Mouse (Mus musculus) stomach, embryonic 16.5 days (tissue): Measurements from ENCODE around the gene Narf. TPM values are rescaled to one million over a fixed set of nuclear protein-coding genes. Genes with fewer than 3 reads are reported as not detected.

Source experiments
- ATAC-seq: fragments of 200-750 bp; cut with Nextera tagmentation; 2 replicates; pipeline ENCODE4 v1.8.0; 2017; ENCODE audit warnings: moderate number of reproducible peaks, moderate TSS enrichment; ENCODE audit not compliant: insufficient read depth, low FRiP score
- H3K27ac ChIP-seq: fragments of 300-500 bp; sonication (generic); 2 replicates; pipeline ENCODE4 v1.5.1; 2014; ENCODE audit warnings: low read length
- H3K27me3 ChIP-seq: fragments of 300-500 bp; sonication (generic); 2 replicates; pipeline ENCODE4 v1.6.1; 2014; ENCODE audit warnings: low read length, control low read depth, mixed read lengths; ENCODE audit not compliant: control insufficient read depth, insufficient read depth
- H3K36me3 ChIP-seq: fragments of 300-500 bp; sonication (generic); 2 replicates; pipeline ENCODE4 v1.6.1; 2014; ENCODE audit warnings: low read length; ENCODE audit not compliant: control insufficient read depth, insufficient read depth
- H3K4me1 ChIP-seq: fragments of 300-500 bp; sonication (generic); 2 replicates; pipeline ENCODE4 v1.6.1; 2014; ENCODE audit warnings: low read length, control low read depth, mixed read lengths; ENCODE audit not compliant: control insufficient read depth, insufficient read depth
- H3K4me2 ChIP-seq: fragments of 300-500 bp; sonication (generic); 2 replicates; pipeline ENCODE4 v1.6.1; 2014; ENCODE audit warnings: low read depth, low read length, mixed read lengths
- H3K4me3 ChIP-seq: fragments of 300-500 bp; sonication (generic); replicated peaks from 2 replicates; pipeline ENCODE4 v1.5.1; 2014; ENCODE audit warnings: mild to moderate bottlenecking, low read length
- H3K9ac ChIP-seq: fragments of 300-500 bp; sonication (generic); 2 replicates; pipeline ENCODE4 v1.6.1; 2014; ENCODE audit warnings: low read length
- H3K9me3 ChIP-seq: fragments of 300-500 bp; sonication (generic); replicated peaks from 2 replicates; pipeline ENCODE4 v1.6.1; 2016; ENCODE audit warnings: low read length, control low read depth; ENCODE audit not compliant: control insufficient read depth
- WGBS: fragments of 180-500 bp; shearing (Covaris S2); extraction: QIAGEN DNeasy Blood & Tissue Kit; methylation state at CpG from one replicate; pipeline ENCODE4 v1.1.7; 2014; 5-methylcytosine and 5-hydroxymethylcytosine counted together
- polyA plus RNA-seq: library from polyadenylated mRNA; unstranded; fragments of >200 nt; fragmentation: Nextera tagmentation; extraction: Ambion mirVana; gene quantifications from 2 replicates; pipeline ENCODE4 v1.2.1, GENCODE M21; 2015

Narf gene
- polyA plus RNA-seq, 1 experiment from 2014 or later, result 52.8 TPM

DNA sequence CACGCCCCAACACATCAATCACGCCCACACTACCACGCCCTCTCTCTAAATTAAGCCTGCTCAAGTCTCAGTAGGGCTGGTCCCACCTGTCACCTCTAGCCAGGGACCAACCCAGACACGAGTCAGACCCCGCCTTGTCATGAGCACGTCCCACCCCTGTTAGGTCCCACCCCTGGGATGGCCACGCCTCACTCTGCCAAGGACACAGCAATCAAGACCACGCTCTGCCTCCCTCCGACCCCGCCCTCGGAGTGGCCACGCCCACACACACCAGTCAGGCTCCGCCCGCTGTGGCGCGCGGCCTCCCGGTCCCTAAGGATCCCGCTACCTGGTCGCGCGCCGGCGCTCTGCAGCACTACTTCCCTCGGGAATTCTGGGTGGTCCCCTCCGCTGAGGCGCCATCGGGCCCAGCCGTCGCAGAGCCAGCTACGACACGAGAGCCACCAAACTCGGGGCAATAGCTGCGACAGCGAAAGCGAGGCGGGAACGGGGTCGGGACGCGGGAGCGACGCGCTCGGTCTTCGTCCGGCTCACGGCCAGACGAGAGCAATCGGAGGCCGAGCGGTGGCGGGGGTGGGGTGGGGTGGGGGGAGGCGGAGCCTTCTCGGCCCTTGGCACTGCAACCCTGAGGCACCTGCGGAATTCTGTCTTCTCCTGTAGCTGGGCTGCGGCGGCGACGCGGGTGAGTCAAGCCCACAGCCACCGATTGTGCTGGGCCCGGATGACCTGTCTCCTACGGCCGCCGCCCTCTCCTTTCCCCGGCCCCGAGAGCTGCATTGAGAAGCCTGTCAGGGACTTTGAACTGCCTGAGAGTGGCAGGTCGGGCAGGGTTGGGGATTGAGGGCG, 32.7 kb upstream of the Narf start, which contains the start of the genes Hexdc and Ogfod3:
Gene Hexdc, plus strand, starts transcription at position 273 of the 846 bp plus-strand sequence.
Gene Ogfod3, minus strand, starts transcription at position 551 of the 846 bp plus-strand sequence.
- H3K9me3 ChIP-seq, result no peaks in the 10 kb centered on the region
- peak within 1 kb of the TSS; percentile 88 for H3K9ac ChIP-seq
- peaks cover 3% of the 10 kb centered on the region; the same call in 1 of the 2 replicates for H3K36me3 ChIP-seq
- H3K27me3 ChIP-seq, result no peaks in the 10 kb centered on the region
- under 1% methylated on average over 70 of the region's 70 CpGs for WGBS
- H3K4me2 ChIP-seq, result peak within 1 kb of the TSS; percentile 79
- peaks cover 8% of the 10 kb centered on the region for H3K4me1 ChIP-seq
- ATAC-seq, result peak; percentile 98
- H3K27ac ChIP-seq, result peak within 1 kb of the TSS; percentile 83
- H3K4me3 ChIP-seq, result peak within 1 kb of the TSS; percentile 90

GRCm38 (mm10) chr11:121216831-121217230, 20.2 kb upstream of the Narf start:
- 97% methylated on average over 3 of the region's 3 CpGs for WGBS
- Histone ChIP-seq H3K4me3 (no peak overlapping the region), H3K9me3 (no peaks in the 10 kb centered on the region), H3K27me3 (no peaks in the 10 kb centered on the region), H3K9ac (no peak overlapping the region), H3K27ac (no peak overlapping the region), H3K4me1 (no peaks in the 10 kb centered on the region), H3K36me3 (peaks cover 5% of the 10 kb centered on the region; the same call in 1 of the 2 replicates), H3K4me2 (no peak overlapping the region)
- no peak for ATAC-seq

DNA sequence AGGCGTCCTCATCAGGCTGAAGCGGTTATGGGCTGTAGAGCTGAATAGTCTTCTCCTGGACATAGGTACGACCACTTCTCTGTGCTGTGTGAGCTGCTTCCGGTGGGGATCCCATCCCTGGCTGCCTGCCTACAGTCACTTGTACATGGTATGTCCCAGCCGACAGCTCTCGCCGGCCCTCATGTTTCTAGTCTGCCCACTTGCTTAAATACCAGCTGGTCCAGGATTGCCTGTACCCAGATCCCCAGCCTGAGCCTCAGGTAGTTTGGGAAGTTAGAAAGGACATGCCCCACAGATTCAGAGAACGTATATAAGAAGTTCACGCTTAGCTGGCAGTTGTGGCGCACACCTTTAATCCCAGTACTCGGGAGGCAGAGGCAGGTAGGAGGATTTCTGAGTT, 17.3 kb upstream of the Narf start:
- Histone ChIP-seq H3K4me3 (no peak overlapping the region), H3K9ac (no peak overlapping the region), H3K4me2 (no peak overlapping the region), H3K36me3 (peaks cover 17% of the 10 kb centered on the region), H3K9me3 (no peaks in the 10 kb centered on the region), H3K4me1 (no peaks in the 10 kb centered on the region), H3K27ac (no peak overlapping the region), H3K27me3 (no peaks in the 10 kb centered on the region)
- ATAC-seq, result no peak
- WGBS, result 90% methylated on average over 11 of the region's 11 CpGs

DNA sequence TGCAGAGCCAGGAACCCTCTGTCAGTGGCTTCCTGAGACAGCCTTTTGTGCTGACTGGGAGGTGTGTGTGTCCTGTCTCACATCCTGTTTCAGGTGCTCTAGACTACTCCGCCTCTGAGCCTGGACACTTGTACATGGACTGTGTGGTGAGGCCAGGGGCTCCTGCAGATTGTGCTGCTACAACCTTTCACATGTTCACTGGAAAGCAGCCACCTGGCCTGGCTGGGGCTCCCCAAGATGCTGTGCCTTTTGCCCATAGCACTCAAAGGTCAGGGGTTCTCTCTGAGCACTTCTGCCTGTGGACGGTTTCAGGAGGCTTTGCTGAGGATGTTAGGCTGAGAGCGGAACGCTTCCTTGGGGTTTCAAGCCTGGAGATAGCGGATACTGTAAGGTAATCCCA, 16.3 kb upstream of the Narf start:
- no peak overlapping the region for H3K4me2 ChIP-seq
- no peak for ATAC-seq
- 89% methylated on average over 5 of the region's 5 CpGs for WGBS
- H3K27me3 ChIP-seq, result no peaks in the 10 kb centered on the region
- H3K27ac ChIP-seq, result no peak overlapping the region
- peaks cover 26% of the 10 kb centered on the region for H3K36me3 ChIP-seq
- no peaks in the 10 kb centered on the region for H3K9me3 ChIP-seq
- peaks cover 4% of the 10 kb centered on the region for H3K4me1 ChIP-seq
- H3K4me3 ChIP-seq, result no peak overlapping the region
- no peak overlapping the region for H3K9ac ChIP-seq

DNA sequence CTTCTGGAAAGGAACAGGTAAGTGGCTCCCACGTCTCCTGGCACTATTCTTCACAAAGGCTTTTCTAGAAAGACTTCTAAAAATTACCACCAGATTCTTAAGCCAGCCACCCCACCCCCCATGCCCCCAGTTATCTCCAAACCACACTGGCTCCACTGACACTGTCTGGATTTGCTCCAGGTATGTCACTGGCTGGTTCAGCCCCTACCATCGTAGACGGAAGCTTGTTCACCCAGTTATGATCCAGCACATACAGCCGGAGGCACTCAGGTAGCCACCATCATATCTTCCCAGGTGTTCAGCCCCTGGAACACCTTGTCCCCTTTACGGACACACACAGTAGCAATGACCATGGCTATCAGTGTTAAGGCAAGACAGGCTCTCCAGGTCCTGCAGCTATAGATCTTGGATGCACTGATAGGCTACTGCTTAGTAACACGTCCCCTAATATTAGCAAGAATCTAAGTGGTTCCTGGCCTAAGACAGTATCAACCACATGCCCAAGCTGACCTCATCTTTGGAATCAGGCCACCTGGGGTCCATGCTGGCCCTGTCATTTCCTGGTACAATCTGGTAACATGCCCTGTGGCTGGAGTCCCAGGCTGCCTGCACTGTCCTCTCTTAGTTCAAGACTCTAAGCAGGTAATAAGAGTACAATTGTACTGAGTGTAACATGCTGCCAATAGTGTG, 15.6 kb upstream of the Narf start:
- Histone ChIP-seq H3K9ac (no peak overlapping the region), H3K4me1 (peaks cover 8% of the 10 kb centered on the region), H3K4me2 (no peak overlapping the region), H3K4me3 (no peak overlapping the region), H3K9me3 (no peaks in the 10 kb centered on the region), H3K27me3 (no peaks in the 10 kb centered on the region), H3K27ac (no peak overlapping the region), H3K36me3 (peaks cover 26% of the 10 kb centered on the region)
- no peak for ATAC-seq
- 91% methylated on average over 6 of the region's 6 CpGs for WGBS

- Histone ChIP-seq H3K36me3 (peaks cover 15% of the 10 kb centered on the region), H3K4me3 (peak overlapping the region; percentile 81), H3K9me3 (no peaks in the 10 kb centered on the region), H3K27ac (peak overlapping the region; percentile 80), H3K4me2 (peak overlapping the region; percentile 67), H3K9ac (peak overlapping the region; percentile 82), H3K4me1 (peaks cover 26% of the 10 kb centered on the region), H3K27me3 (no peaks in the 10 kb centered on the region)
- 19% methylated on average over 21 of the region's 21 CpGs for WGBS
- no peak for ATAC-seq
These were observed 8.7 kb upstream of the Narf start for GRCm38 (mm10) chr11:121228129-121229017.

DNA sequence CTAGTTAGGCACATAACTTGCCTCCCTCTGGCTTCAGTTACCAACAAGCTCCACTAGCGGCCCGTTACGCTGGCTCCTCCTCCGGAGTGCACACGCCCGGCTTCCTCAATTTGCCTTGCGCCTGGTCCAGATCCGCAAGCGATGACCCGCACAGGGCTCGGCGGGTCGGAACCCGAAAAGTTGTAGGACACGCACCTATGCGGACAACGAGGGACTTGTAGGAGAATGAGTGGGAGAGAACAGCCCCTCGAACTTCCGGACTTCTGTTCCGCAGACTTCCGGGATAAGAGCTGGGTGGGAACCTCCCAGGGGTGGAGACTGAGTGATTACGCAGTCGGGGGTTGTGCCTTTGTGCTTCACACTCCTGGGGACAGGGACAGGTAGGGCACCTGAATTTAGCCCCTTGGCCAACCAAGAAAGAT, 8.0 kb upstream of the Narf start, which contains the start of gene Cybc1:
Gene Cybc1, minus strand, starts transcription at position 305 of the 422 bp plus-strand sequence.
- peak; percentile 90 for ATAC-seq
- peak within 1 kb of the TSS; percentile 67 for H3K4me2 ChIP-seq
- peak within 1 kb of the TSS; percentile 81 for H3K4me3 ChIP-seq
- peak within 1 kb of the TSS; percentile 82 for H3K9ac ChIP-seq
- no peaks in the 10 kb centered on the region for H3K27me3 ChIP-seq
- WGBS, result under 1% methylated on average over 23 of the region's 23 CpGs
- peaks cover 14% of the 10 kb centered on the region for H3K36me3 ChIP-seq
- H3K9me3 ChIP-seq, result no peaks in the 10 kb centered on the region
- H3K4me1 ChIP-seq, result peaks cover 30% of the 10 kb centered on the region
- H3K27ac ChIP-seq, result peak within 1 kb of the TSS; percentile 80

- Histone ChIP-seq H3K4me2 (no peak overlapping the region), H3K9me3 (no peaks in the 10 kb centered on the region), H3K27ac (no peak overlapping the region), H3K4me3 (no peak overlapping the region), H3K27me3 (no peaks in the 10 kb centered on the region), H3K9ac (no peak overlapping the region; the same call in 1 of the 2 replicates), H3K4me1 (peaks cover 27% of the 10 kb centered on the region), H3K36me3 (no peaks in the 10 kb centered on the region)
- 66% methylated on average over 4 of the region's 4 CpGs for WGBS
- ATAC-seq, result no peak
These were observed 5.9 kb upstream of the Narf start for GRCm38 (mm10) chr11:121231191-121231590.
